Mouse (Mus musculus) ES-Bruce4 (cell line): ENCODE measurements around the gene Slc9a7.

Source experiments
- CTCF ChIP-seq: IDR thresholded peaks from one replicate; pipeline ENCODE4 v1.8.1; 2011; ENCODE audit warnings: low read depth, low read length
- EP300 ChIP-seq: IDR thresholded peaks from 2 replicates; pipeline ENCODE4 v1.6.1; 2011; ENCODE audit warnings: low read depth, low read length; ENCODE audit not compliant: insufficient read depth

GRCm38 (mm10) chrX:20335722-20336121 is 44.1 kb upstream of the Slc9a7 start:
- TF ChIP-seq EP300 = no peak
- TF ChIP-seq CTCF = peak; percentile 24
